Mouse (Mus musculus): ENCODE measurements around the gene Tor1a.
"Not testable (repeated sequence)": the region's sequence is repeated elsewhere in the genome, so short reads cannot be mapped to it uniquely, and the experiment has no call there.

The Tor1a gene

GRCm38 (mm10) chr2:30954797-30955196 is 12.9 kb downstream of the Tor1a start:
- no peak for DNase-seq (ENCODE audit: low spot score)

GRCm38 (mm10) chr2:30952824-30953490 is 14.8 kb downstream of the Tor1a start, which contains the start of gene Tor1b:
Gene Tor1b, plus strand, starts transcription at chr2:30952959.
- peak; percentile 45 for DNase-seq (ENCODE audit: low spot score)

- DNase-seq (ENCODE audit: low spot score), result no peak
Measured at GRCm38 (mm10) chr2:30952457-30952823, 15.3 kb downstream of the Tor1a start.

DNA sequence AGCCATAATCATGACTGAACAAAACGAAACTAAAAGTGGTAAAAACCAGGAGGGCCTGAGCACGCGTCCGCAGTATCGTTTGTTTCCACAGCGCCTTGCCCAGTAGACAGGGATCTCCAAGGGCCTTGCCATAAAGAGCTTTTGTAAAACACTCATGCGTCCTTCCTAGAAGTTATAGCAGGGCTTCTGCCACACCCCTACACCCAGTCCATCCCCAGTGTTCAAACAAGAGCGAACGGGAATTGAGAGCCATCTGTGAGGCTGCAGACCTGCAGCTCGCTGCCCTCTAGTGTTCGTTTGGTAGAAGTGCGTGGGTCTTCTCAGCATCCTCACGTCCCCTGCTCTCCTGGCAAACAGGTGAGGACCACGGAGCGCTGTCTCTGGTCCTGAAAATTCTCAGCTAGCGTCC is 25.1 kb downstream of the Tor1a start:
- no peak for DNase-seq (ENCODE audit: low spot score)

DNA sequence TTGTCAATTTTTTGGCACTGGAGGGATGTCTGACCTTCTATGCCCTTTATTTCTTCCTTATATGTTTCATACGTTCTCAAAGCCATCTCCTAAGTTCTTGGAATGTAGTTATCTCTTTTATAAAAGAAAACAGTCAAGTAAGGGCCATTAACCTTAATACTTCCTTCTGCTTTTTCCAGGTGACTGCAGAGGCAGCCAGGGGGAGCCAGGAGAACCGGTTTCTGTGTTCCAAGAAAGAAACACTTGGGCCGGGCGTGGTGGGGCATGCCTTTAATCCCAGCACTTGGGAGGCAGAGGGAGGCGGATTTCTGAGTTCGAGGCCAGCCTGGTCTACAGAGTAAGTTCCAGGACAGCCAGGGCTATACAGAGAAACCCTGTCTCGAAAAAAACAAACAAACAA is 25.6 kb downstream of the Tor1a start:
- DNase-seq (ENCODE audit: low spot score), result not testable (repeated sequence)

DNA sequence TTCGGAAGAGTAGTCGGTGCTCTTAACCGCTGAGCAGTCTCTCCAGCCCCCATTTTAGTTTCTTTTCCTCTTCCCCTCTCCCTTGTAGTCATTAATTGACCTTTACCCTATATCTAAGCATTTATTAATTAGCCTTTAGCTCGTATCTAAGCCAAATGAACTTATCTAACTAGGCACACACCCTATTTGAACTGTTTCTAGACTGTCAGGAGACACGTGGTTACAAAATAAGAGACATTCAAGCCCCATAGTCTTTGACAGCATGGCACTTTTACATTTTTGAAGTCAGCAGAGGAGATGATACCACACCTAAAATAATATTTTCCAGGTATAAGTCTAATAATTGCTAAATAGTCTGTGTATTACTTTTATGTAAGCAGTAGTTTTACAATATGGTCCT is 26.1 kb downstream of the Tor1a start:
- DNase-seq (ENCODE audit: low spot score), result no peak

DNA sequence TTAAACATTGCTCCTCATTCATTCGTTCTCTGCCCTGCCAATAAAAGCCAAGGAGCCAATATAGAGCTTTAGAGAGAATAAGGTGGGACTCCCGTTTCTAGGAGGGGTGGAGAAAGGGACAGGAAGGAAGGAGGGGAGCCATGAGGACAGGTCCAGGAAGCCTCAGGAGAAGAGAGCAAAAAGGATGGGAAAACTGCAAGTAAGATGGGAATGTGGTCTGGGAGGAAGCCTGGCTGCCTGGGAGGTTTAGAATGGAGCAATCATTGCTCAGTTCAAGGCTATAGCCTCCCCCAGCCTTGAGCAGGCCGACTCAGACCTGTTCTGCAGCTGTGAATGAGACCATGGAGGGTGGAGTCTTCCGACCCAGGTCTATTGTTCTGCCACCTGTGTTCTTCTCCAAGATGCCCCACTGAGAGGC is 29.1 kb downstream of the Tor1a start:
- no peak for DNase-seq (ENCODE audit: low spot score)

DNA sequence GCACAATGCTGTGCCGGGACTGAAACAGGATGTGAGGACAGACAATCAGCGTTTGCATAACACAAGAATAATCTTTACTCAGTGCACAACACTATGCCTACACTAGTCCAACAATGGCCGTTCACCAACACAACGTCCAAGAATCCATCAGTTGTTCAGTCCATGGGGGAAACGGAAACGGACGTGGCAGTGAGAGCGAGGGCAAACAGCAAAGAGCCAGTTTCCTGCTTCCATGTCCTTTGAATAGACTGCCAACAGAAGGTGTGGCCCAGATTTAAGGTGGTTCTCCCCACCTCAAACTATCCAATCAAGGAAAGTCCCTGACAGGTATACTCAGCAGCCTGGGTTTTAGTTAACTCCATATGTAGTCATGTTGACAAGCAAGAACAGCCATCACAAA is 30.0 kb downstream of the Tor1a start:
- no peak for DNase-seq (ENCODE audit: low spot score)

DNA sequence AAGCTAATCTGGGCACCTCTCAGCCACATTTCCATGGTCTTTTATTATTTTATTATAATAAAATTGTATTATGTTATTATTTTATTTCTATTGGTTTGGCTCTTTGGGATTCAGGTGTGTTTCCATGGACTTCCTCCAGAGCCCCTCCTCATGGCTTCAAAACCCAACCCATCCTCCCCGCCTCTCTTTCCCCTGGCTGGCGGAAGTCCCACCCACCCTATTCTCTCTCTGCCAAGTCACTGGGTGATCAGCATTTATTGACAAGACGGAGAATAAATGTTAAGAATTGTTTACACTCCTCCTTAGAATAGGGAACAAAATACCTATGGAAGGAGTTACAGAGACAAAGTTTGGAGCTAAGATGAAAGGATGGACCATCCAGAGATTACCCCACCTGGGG is 30.9 kb downstream of the Tor1a start:
- DNase-seq (ENCODE audit: low spot score), result no peak

DNA sequence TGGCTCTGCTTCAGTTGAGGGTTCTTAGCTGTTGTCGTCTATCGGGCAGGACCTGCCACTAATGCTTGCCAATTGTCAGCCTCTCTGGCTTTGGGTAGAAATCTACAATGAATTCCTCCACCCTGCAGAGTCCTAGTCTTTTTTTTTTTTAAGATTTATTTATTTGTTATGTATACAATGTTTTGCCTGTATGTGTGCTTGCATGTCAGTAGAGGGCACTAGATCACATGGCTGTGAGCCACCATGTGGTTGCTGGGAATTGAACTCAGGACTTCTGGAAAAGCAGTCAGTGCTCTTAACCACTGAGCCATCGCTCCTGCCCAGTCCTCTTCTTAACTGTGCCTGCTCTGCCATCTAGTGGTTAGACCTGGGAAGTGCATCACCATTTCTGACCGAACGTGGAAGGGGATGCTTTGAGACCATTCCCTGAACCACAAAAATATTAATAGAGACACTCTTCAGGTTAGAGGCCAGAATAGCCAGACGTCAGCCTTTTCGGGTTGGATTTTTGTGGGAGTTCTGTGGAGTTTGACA is 33.7 kb downstream of the Tor1a start:
- DNase-seq (ENCODE audit: low spot score), result peak; percentile 53

GRCm38 (mm10) chr2:30933032-30933431 is 34.7 kb downstream of the Tor1a start:
- DNase-seq (ENCODE audit: low spot score), result no peak

DNA sequence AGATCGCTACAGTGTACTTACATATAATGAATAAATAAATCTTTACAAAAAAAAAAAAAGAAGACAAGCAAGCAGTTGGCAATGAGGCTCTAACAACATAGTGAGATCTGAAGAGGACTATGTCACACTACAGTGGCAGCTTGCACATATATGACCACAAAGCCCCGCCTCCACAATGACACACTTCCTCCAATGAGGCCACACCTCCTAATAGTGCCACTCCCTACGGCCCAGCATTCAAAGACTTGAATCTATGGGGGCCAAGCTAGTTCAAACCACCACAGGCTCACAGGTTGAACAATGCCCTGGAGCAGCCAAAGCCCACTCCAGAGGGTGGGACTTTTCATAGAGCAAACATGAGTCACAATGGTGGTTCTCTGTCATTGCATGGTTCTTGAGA is 35.8 kb downstream of the Tor1a start:
- DNase-seq (ENCODE audit: low spot score), result no peak

- not testable (repeated sequence) for DNase-seq (ENCODE audit: low spot score)
Measured at GRCm38 (mm10) chr2:30930846-30931245, 36.9 kb downstream of the Tor1a start.

DNA sequence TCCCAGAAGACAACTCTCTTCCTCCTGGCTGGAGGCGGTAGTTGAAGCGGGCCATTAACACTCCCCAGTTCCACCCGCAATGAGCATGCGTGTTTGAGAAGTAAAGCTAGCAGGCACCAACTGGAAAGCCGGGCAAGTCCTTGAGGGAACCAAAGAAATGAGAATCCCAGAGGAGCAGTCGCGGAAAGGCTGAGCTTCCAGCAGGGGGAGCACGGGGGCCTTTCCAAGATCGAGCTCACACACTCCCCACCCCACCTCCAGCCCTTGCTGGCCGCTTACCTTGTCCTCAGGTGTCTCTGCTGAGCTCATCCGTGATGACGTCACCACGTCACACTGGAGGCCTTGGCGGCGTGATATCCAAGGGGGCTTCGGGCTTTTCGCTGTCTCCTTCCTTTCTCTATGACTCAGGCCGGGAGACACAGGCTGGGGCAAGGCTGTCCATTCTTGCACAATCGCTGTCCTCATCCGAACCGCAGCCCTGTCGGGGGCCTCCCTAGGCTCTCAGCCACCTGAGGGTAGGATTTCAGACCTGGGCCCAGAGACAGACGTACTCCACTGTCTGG is 38.2 kb downstream of the Tor1a start, which contains the start of gene Ptges:
Gene Ptges, minus strand, starts transcription at position 381 of the 563 bp plus-strand sequence.
- no peak for DNase-seq (ENCODE audit: low spot score)

DNA sequence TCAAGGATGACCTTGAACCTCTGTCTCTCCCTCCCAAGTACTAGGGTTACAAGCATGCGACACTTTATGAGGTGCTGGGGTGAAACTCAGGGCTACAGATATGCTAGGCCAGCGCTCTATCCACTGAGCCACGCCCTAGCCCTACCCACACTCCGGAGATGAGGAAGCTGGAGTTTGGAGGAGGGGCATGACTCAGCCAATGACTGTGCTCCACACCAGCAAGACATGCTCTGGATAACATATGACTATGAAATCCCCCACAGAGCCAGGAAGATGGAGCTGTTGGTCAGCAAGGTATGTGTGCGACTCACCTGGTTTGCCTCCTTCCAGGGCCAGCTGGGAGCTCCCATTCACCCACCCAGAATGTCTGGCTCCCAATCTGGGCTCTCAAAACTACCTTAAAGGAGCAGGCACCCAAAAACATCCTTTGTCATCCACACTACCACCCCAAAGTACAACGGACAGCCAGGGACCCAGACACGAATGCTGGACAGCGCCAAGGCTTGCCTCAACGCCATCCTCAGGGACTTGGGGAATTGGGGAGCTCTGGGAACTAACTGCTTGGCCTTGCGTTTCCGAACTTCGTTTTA is 38.7 kb downstream of the Tor1a start:
- no peak for DNase-seq (ENCODE audit: low spot score)

DNA sequence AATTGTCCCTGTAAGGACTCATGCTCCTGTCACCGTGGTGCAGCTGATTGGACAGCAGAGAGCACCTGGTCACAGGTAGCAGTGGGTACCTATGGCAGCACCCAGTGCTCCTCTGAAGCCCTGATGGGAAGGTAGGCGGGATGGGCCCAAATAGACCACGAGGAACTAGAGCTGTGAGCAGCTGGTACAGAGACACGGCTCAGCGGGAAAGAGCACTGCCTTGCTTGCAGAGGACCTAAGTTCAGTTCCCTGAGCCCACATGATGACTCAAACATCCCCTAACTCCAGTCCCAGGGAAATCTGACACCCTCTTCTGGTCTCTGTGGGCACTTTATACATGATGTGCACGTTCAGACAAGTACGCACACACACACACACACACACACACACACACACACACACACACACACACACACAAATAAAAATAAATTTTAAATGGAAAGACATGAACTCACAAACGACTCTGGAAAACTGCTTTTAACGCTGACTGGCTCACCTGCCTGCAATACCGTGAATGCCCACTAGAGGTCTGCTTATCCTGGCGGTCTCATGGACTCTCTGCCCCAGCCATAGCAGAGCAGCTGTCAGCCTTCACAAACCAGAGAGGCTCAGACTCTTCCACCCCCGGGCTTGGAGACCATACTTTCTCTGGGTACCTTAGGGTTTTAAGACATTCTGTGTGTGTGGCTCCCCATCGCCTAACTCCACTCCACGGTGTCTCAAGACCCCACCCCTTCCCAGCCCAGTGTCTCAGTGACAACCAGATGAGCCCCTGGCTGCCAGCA is 39.7 kb downstream of the Tor1a start:
- peak; percentile 58 for DNase-seq (ENCODE audit: low spot score)

- DNase-seq (ENCODE audit: low spot score), result no peak
Measured at GRCm38 (mm10) chr2:30927151-30927781, 40.5 kb downstream of the Tor1a start.

- no peak for DNase-seq (ENCODE audit: low spot score)
Measured at GRCm38 (mm10) chr2:30926381-30926780, 41.4 kb downstream of the Tor1a start.

- no peak for DNase-seq (ENCODE audit: low spot score)
Measured at GRCm38 (mm10) chr2:30925181-30925580, 42.6 kb downstream of the Tor1a start.

- DNase-seq (ENCODE audit: low spot score), result no peak
Measured at GRCm38 (mm10) chr2:30923099-30923498, 44.6 kb downstream of the Tor1a start.

DNA sequence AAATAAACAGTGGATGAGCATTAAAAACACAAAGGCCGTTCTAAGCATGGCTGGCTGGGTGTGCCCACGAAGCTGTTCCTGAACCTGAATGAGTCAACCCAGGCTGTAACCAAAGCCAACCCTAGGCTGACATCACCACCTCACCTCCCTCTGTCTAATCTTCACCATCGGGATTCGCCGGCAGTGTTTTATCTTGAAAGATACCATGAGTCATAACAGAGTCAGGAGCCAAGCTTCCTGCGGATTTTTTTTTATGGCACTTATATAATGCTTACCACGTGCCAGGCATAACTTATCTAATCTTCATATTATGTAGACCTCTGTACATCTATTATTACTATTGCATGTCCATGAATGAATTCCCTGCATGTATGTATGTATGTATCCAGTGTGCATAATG is 47.5 kb downstream of the Tor1a start:
- no peak for DNase-seq (ENCODE audit: low spot score)

GRCm38 (mm10) chr2:30918780-30919329 is 48.9 kb downstream of the Tor1a start:
- no peak for DNase-seq (ENCODE audit: low spot score)
